Mouse (Mus musculus) mouse trophoblast stem cell (cell line): ENCODE results near the gene Ptprs.

ENCODE experiments used
- in situ Hi-C, 2 experiments: fragments of 300-500 bp; cut with MseI, MboI; formaldehyde crosslinking; loops; 2 replicates in 1 of 2; 3 replicates in 1 of 2; pipeline ENCODE4 v1.15.1; 2025

Ptprs gene

GRCm38 (mm10) chr17:56490438-56491152 lies 14.3 kb upstream of the Ptprs start:
- in situ Hi-C loops = no loop called here

- in situ Hi-C loops = no loop called here
Observed at GRCm38 (mm10) chr17:56488028-56488427, 11.7 kb upstream of the Ptprs start.

- in situ Hi-C loops = no loop called here
Observed at GRCm38 (mm10) chr17:56487441-56487888, 11.2 kb upstream of the Ptprs start.

GRCm38 (mm10) chr17:56485926-56486325 lies 9.6 kb upstream of the Ptprs start:
- in situ Hi-C loops = no loop called here

GRCm38 (mm10) chr17:56485118-56485517 lies 8.8 kb upstream of the Ptprs start:
- in situ Hi-C loops = no loop called here

GRCm38 (mm10) chr17:56482671-56483070 lies 6.4 kb upstream of the Ptprs start:
- in situ Hi-C loops = no loop called here

- in situ Hi-C loops = no loop called here
Observed at GRCm38 (mm10) chr17:56479358-56479757, 3.1 kb upstream of the Ptprs start.

- in situ Hi-C loops = no loop called here
Observed at GRCm38 (mm10) chr17:56478191-56478611, 1.9 kb upstream of the Ptprs start.

- in situ Hi-C loops = no loop called here
Observed at GRCm38 (mm10) chr17:56477191-56477818, 1.0 kb upstream of the Ptprs start.

GRCm38 (mm10) chr17:56475584-56476401 lies 490 bp downstream of the Ptprs start:
- in situ Hi-C loops = no loop called here

- in situ Hi-C loops = no loop called here
Observed at GRCm38 (mm10) chr17:56474831-56475581, 1.3 kb downstream of the Ptprs start.

- in situ Hi-C loops = no loop called here
Observed at GRCm38 (mm10) chr17:56474311-56474830, 1.9 kb downstream of the Ptprs start.

GRCm38 (mm10) chr17:56473611-56473905 lies 2.7 kb downstream of the Ptprs start:
- in situ Hi-C loops = no loop called here

GRCm38 (mm10) chr17:56472733-56473610 lies 3.3 kb downstream of the Ptprs start:
- in situ Hi-C loops = no loop called here

- in situ Hi-C loops = no loop called here
Observed at GRCm38 (mm10) chr17:56472121-56472520, 4.2 kb downstream of the Ptprs start.

GRCm38 (mm10) chr17:56471136-56471535 lies 5.1 kb downstream of the Ptprs start:
- in situ Hi-C loops = no loop called here

- in situ Hi-C loops = no loop called here
Observed at GRCm38 (mm10) chr17:56470571-56470970, 5.7 kb downstream of the Ptprs start.

- in situ Hi-C loops = no loop called here
Observed at GRCm38 (mm10) chr17:56470001-56470436, 6.3 kb downstream of the Ptprs start.

- in situ Hi-C loops = no loop called here
Observed at GRCm38 (mm10) chr17:56469275-56469674, 7.0 kb downstream of the Ptprs start.

GRCm38 (mm10) chr17:56468870-56469269 lies 7.4 kb downstream of the Ptprs start:
- in situ Hi-C loops = no loop called here

GRCm38 (mm10) chr17:56468380-56468779 lies 7.9 kb downstream of the Ptprs start:
- in situ Hi-C loops = no loop called here
